Mouse (Mus musculus) brain, embryonic 14.5 days (tissue): ENCODE measurements at regions not wholly inside any gene's neighbourhood (a gene's known extent, or its start where the extent isn't known, plus 50 kb on each side); places are given as distances from the start of the nearest gene placed in this dataset.

ENCODE experiments used
- CTCF ChIP-seq: fragments of 200-500 bp; IDR thresholded peaks from 2 replicates; pipeline ENCODE4 v1.5.1; 2012; ENCODE audit warnings: inconsistent platforms, mild to moderate bottlenecking, moderate library complexity, borderline replicate concordance; ENCODE audit not compliant: insufficient read depth, insufficient read length; ENCODE audit errors: extremely low read depth
- POLR2A ChIP-seq: fragments of 200-500 bp; IDR thresholded peaks from 2 replicates; pipeline ENCODE4 v1.6.1; 2012; ENCODE audit warnings: mild to moderate bottlenecking, inconsistent platforms, borderline replicate concordance; ENCODE audit not compliant: poor library complexity, insufficient read depth, insufficient read length, severe bottlenecking; ENCODE audit errors: extremely low read depth

- TF ChIP-seq CTCF (no peak), POLR2A (no peak)
Observed at GRCm38 (mm10) chr3:147283724-147284123, 431.6 kb downstream of the Ttll7 start.
